Mouse (Mus musculus) cerebellum, adult 2 months (tissue): Measurements from ENCODE around the gene Fam81a.

Experiments used
- CTCF ChIP-seq: fragments of 200-500 bp; IDR thresholded peaks from 2 replicates; pipeline ENCODE4 v1.5.1; 2011; ENCODE audit warnings: low read depth, mild to moderate bottlenecking, control low read depth, low read length, moderate library complexity, borderline replicate concordance; ENCODE audit not compliant: insufficient read depth
- POLR2A ChIP-seq: fragments of 200-500 bp; IDR thresholded peaks from 2 replicates; pipeline ENCODE4 v1.6.1; 2011; ENCODE audit warnings: low read length, control low read depth, borderline replicate concordance; ENCODE audit not compliant: insufficient read depth

DNA sequence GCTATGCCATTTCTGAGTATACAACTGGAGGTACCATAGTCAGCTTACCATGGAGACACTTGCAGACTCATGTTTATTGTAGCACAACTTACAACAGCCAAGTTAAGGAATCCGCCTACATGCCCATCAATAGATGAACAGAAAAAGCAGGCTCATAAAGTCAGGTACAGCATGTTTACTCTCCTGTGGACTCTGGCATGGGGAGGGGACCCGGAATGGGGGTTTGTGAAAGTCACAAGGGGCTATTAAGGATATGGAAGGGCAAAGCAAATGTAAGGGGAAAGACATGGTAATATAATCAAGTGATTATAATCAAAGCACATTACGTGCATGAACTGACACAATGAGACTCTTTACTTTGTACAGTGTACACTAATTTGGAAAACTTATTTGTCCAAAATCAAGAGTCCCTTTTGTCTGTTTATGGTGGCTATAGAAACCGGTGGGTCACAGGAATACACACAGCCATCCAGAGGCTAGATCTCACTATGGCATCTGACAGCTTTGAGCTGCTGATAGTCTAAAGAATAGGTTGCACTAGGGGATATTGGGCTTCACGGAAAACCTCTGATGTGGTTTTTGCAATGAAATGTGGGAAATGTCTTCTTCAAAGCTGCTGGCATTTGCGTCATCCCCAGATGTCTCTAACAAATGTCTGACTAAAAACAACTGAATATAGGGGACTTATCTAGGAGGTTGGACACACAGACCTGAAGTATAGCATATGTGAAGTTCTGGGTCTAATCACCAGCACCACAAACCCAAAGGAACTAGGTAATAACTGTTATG, 102.6 kb downstream of the Fam81a start:
- TF ChIP-seq CTCF = no peak
- no peak for TF ChIP-seq POLR2A
